Mouse (Mus musculus) forebrain, embryonic 15.5 days (tissue): ENCODE results near the gene Trp73. TPM values are rescaled to one million over a fixed set of nuclear protein-coding genes. Genes with fewer than 3 reads are reported as not detected.

ENCODE experiments used
- ATAC-seq: fragments of 200-750 bp; cut with Nextera tagmentation; replicated peaks from 2 replicates; pipeline ENCODE4 v1.8.0; 2017; ENCODE audit warnings: mild to moderate bottlenecking, moderate TSS enrichment, moderate library complexity
- H3K27ac ChIP-seq: fragments of 300-500 bp; sonication (generic); replicated peaks from 2 replicates; pipeline ENCODE4 v1.5.1; 2015; ENCODE audit warnings: mild to moderate bottlenecking, inconsistent platforms
- H3K27me3 ChIP-seq: fragments of 300-500 bp; sonication (generic); 2 replicates; pipeline ENCODE4 v1.6.1; 2015; ENCODE audit warnings: inconsistent platforms
- H3K36me3 ChIP-seq: fragments of 300-500 bp; sonication (generic); 2 replicates; pipeline ENCODE4 v1.6.1; 2015; ENCODE audit warnings: mild to moderate bottlenecking, inconsistent platforms
- H3K4me1 ChIP-seq: fragments of 300-500 bp; sonication (generic); 2 replicates; pipeline ENCODE4 v1.6.1; 2015; ENCODE audit warnings: inconsistent platforms
- H3K4me2 ChIP-seq: fragments of 300-500 bp; sonication (generic); replicated peaks from 2 replicates; pipeline ENCODE4 v1.6.1; 2015; ENCODE audit warnings: mild to moderate bottlenecking, inconsistent platforms
- H3K4me3 ChIP-seq: fragments of 300-500 bp; sonication (generic); 2 replicates; pipeline ENCODE4 v1.5.1; 2015; ENCODE audit warnings: mild to moderate bottlenecking, inconsistent platforms
- H3K9ac ChIP-seq: fragments of 300-500 bp; sonication (generic); replicated peaks from 2 replicates; pipeline ENCODE4 v1.6.1; 2015; ENCODE audit warnings: mild to moderate bottlenecking, inconsistent platforms
- H3K9me3 ChIP-seq: fragments of 300-500 bp; sonication (generic); 2 replicates; pipeline ENCODE4 v1.6.1; 2016; ENCODE audit warnings: inconsistent platforms
- WGBS: fragments of 180-500 bp; shearing (Covaris S2); methylation state at CpG from one replicate; pipeline ENCODE4 v1.1.7; 2015; ENCODE audit warnings: mixed read lengths; 5-methylcytosine and 5-hydroxymethylcytosine counted together
- polyA plus RNA-seq: library from polyadenylated mRNA; unstranded; fragments of >200 nt; fragmentation: Nextera tagmentation; extraction: Ambion mirVana; gene quantifications from 2 replicates; pipeline ENCODE4 v1.2.1, GENCODE M21; 2015

Gene Trp73
- polyA plus RNA-seq, 1 experiment from 2014 or later: 5.6 TPM

- no peak overlapping the region for H3K9ac ChIP-seq
- no peak overlapping the region for H3K4me3 ChIP-seq
- no peaks in the 10 kb centered on the region for H3K9me3 ChIP-seq
- no peak overlapping the region for H3K4me2 ChIP-seq
- no peaks in the 10 kb centered on the region for H3K36me3 ChIP-seq
- no peaks in the 10 kb centered on the region for H3K27me3 ChIP-seq
- WGBS: 48% methylated on average over 2 of the region's 2 CpGs
- H3K4me1 ChIP-seq: no peaks in the 10 kb centered on the region
- ATAC-seq: no peak
- H3K27ac ChIP-seq: no peak overlapping the region
Measured at GRCm38 (mm10) chr4:154056661-154057060, 83.3 kb downstream of the Trp73 start.

GRCm38 (mm10) chr4:154056046-154056445 lies 84.0 kb downstream of the Trp73 start:
- Histone ChIP-seq H3K9me3 (no peaks in the 10 kb centered on the region), H3K9ac (no peak overlapping the region), H3K4me1 (no peaks in the 10 kb centered on the region), H3K27me3 (no peaks in the 10 kb centered on the region), H3K4me3 (no peak overlapping the region), H3K4me2 (no peak overlapping the region), H3K27ac (no peak overlapping the region), H3K36me3 (no peaks in the 10 kb centered on the region)
- no peak for ATAC-seq
- 76% methylated on average over 2 of the region's 2 CpGs for WGBS

GRCm38 (mm10) chr4:154055482-154055881 lies 84.5 kb downstream of the Trp73 start:
- WGBS: 89% methylated on average over 7 of the region's 7 CpGs
- H3K4me2 ChIP-seq: no peak overlapping the region
- no peaks in the 10 kb centered on the region for H3K36me3 ChIP-seq

GRCm38 (mm10) chr4:154053065-154053464 lies 86.9 kb downstream of the Trp73 start:
- Histone ChIP-seq H3K36me3 (no peaks in the 10 kb centered on the region), H3K9me3 (no peaks in the 10 kb centered on the region), H3K27ac (no peak overlapping the region), H3K4me3 (no peak overlapping the region), H3K4me1 (no peaks in the 10 kb centered on the region), H3K9ac (no peak overlapping the region), H3K27me3 (no peaks in the 10 kb centered on the region), H3K4me2 (no peak overlapping the region)
- 66% methylated on average over 4 of the region's 4 CpGs for WGBS
- ATAC-seq: no peak

More at GRCm38 (mm10) chr4:154055482-154055881, 84.5 kb downstream of the Trp73 start:
- no peaks in the 10 kb centered on the region for H3K9me3 ChIP-seq
- no peak overlapping the region for H3K27ac ChIP-seq
- no peaks in the 10 kb centered on the region for H3K27me3 ChIP-seq
- H3K4me3 ChIP-seq: no peak overlapping the region
- H3K9ac ChIP-seq: no peak overlapping the region
- ATAC-seq: no peak
- no peaks in the 10 kb centered on the region for H3K4me1 ChIP-seq

- H3K9me3 ChIP-seq: no peaks in the 10 kb centered on the region
- ATAC-seq: no peak
- no peak overlapping the region for H3K27ac ChIP-seq
- no peaks in the 10 kb centered on the region for H3K36me3 ChIP-seq
- WGBS: 55% methylated on average over 3 of the region's 3 CpGs
- H3K4me1 ChIP-seq: no peaks in the 10 kb centered on the region
- no peak overlapping the region for H3K4me3 ChIP-seq
- no peak overlapping the region for H3K9ac ChIP-seq
- no peaks in the 10 kb centered on the region for H3K27me3 ChIP-seq
- H3K4me2 ChIP-seq: no peak overlapping the region
Measured at GRCm38 (mm10) chr4:154051401-154051800, 88.6 kb downstream of the Trp73 start.

GRCm38 (mm10) chr4:154045837-154046236 lies 94.2 kb downstream of the Trp73 start:
- Histone ChIP-seq H3K27me3 (no peaks in the 10 kb centered on the region), H3K27ac (no peak overlapping the region), H3K36me3 (no peaks in the 10 kb centered on the region), H3K9me3 (no peaks in the 10 kb centered on the region), H3K4me1 (no peaks in the 10 kb centered on the region), H3K4me2 (no peak overlapping the region), H3K9ac (no peak overlapping the region), H3K4me3 (no peak overlapping the region)
- WGBS: 72% methylated on average over 5 of the region's 5 CpGs
- no peak for ATAC-seq

GRCm38 (mm10) chr4:154042577-154042976 lies 97.4 kb downstream of the Trp73 start, which contains the start of gene Ccdc27:
TSS of gene Ccdc27 (minus strand) at chr4:154042677.
- Histone ChIP-seq H3K36me3 (no peaks in the 10 kb centered on the region), H3K4me3 (no peak within 1 kb of the TSS), H3K9ac (no peak within 1 kb of the TSS), H3K27me3 (no peaks in the 10 kb centered on the region), H3K4me2 (no peak within 1 kb of the TSS), H3K27ac (no peak within 1 kb of the TSS), H3K4me1 (no peaks in the 10 kb centered on the region), H3K9me3 (no peaks in the 10 kb centered on the region)
- 85% methylated on average over 9 of the region's 9 CpGs for WGBS
- no peak for ATAC-seq

- WGBS: 47% methylated on average over 3 of the region's 3 CpGs
- H3K36me3 ChIP-seq: no peaks in the 10 kb centered on the region
- no peak overlapping the region for H3K4me2 ChIP-seq
- no peaks in the 10 kb centered on the region for H3K27me3 ChIP-seq
- no peak for ATAC-seq
- H3K4me3 ChIP-seq: no peak overlapping the region
- no peaks in the 10 kb centered on the region for H3K9me3 ChIP-seq
- no peaks in the 10 kb centered on the region for H3K4me1 ChIP-seq
- H3K9ac ChIP-seq: no peak overlapping the region
- H3K27ac ChIP-seq: no peak overlapping the region
Measured at GRCm38 (mm10) chr4:154037123-154037522, 102.9 kb downstream of the Trp73 start.

- no peak for ATAC-seq
Measured at GRCm38 (mm10) chr4:154028646-154029045, 111.4 kb downstream of the Trp73 start.

GRCm38 (mm10) chr4:154028066-154028465 lies 111.9 kb downstream of the Trp73 start:
- no peak for ATAC-seq
- peaks cover 18% of the 10 kb centered on the region; the same call in 1 of the 2 replicates for H3K27me3 ChIP-seq
- H3K36me3 ChIP-seq: no peaks in the 10 kb centered on the region
- 76% methylated on average over 7 of the region's 7 CpGs for WGBS
- no peaks in the 10 kb centered on the region for H3K9me3 ChIP-seq
- peaks cover 11% of the 10 kb centered on the region for H3K4me1 ChIP-seq
- no peak overlapping the region for H3K27ac ChIP-seq
- no peak overlapping the region for H3K4me2 ChIP-seq
- H3K9ac ChIP-seq: no peak overlapping the region
- H3K4me3 ChIP-seq: no peak overlapping the region

More at GRCm38 (mm10) chr4:154028646-154029045, 111.4 kb downstream of the Trp73 start:
- H3K4me3 ChIP-seq: no peak overlapping the region
- no peak overlapping the region for H3K27ac ChIP-seq
- H3K9me3 ChIP-seq: no peaks in the 10 kb centered on the region
- no peaks in the 10 kb centered on the region for H3K36me3 ChIP-seq
- peaks cover 11% of the 10 kb centered on the region for H3K4me1 ChIP-seq
- H3K27me3 ChIP-seq: peaks cover 18% of the 10 kb centered on the region; the same call in 1 of the 2 replicates
- H3K9ac ChIP-seq: no peak overlapping the region
- H3K4me2 ChIP-seq: no peak overlapping the region

- no peaks in the 10 kb centered on the region for H3K9me3 ChIP-seq
- H3K27ac ChIP-seq: no peak overlapping the region
- H3K36me3 ChIP-seq: peaks cover 10% of the 10 kb centered on the region
- H3K9ac ChIP-seq: 0 out of 2 replicates have a peak overlapping the region, but pooled peaks have one; percentile 1
- peak overlapping the region; percentile 43 for H3K4me2 ChIP-seq
- H3K4me1 ChIP-seq: peaks cover 11% of the 10 kb centered on the region
- no peak overlapping the region for H3K4me3 ChIP-seq
- peaks cover 18% of the 10 kb centered on the region; the same call in 1 of the 2 replicates for H3K27me3 ChIP-seq
- 34% methylated on average over 2 of the region's 2 CpGs for WGBS
- no peak for ATAC-seq
Measured at GRCm38 (mm10) chr4:154026441-154026761, 113.6 kb downstream of the Trp73 start.

GRCm38 (mm10) chr4:154025641-154026440 lies 114.2 kb downstream of the Trp73 start, which contains the start of gene Smim1:
TSS of gene Smim1 (minus strand) at chr4:154026230.
- H3K4me1 ChIP-seq: peaks cover 11% of the 10 kb centered on the region
- H3K27ac ChIP-seq: no peak within 1 kb of the TSS
- H3K36me3 ChIP-seq: peaks cover 15% of the 10 kb centered on the region
- H3K9me3 ChIP-seq: no peaks in the 10 kb centered on the region
- peak within 1 kb of the TSS; percentile 25 for H3K4me3 ChIP-seq
- 2% methylated on average over 33 of the region's 33 CpGs for WGBS
- H3K27me3 ChIP-seq: peaks cover 18% of the 10 kb centered on the region; the same call in 1 of the 2 replicates
- H3K4me2 ChIP-seq: peak within 1 kb of the TSS; percentile 43
- ATAC-seq: 0 out of 2 replicates have a peak, but pooled peaks have one; percentile 20
- peak within 1 kb of the TSS; percentile 1; the same call in 1 of the 2 replicates for H3K9ac ChIP-seq
